In genomic region chr9:106198962-106199458, GRCm38 (mm10) we compare ENCODE assay signal across 8 mouse cellular contexts. TPM values are rescaled to one million over a fixed set of nuclear protein-coding genes. Genes with fewer than 3 reads are reported as not detected.
DNase-seq lines count a peak whose midpoint lies in the region; ATAC-seq and TF ChIP-seq lines count a peak whose summit lies in the region.

No protein-coding gene starts in this region.

- WGBS in hindbrain, postnatal 0 days: under 1% methylated on average over 49 of the region's 51 CpGs
- WGBS in liver, embryonic 13.5 days (ENCODE audit: insufficient replicate concordance): under 1% methylated on average over 49 of the region's 51 CpGs

- peaks cover 7% of the 10 kb centered on the region for H3K4me1 ChIP-seq in hindbrain, postnatal 0 days (ENCODE audit: insufficient read depth, low read length)
- H3K4me1 ChIP-seq in liver, embryonic 13.5 days (replicated peaks): peaks cover 43% of the 10 kb centered on the region

- peak overlapping the region; percentile 70 for H3K4me2 ChIP-seq in hindbrain, postnatal 0 days (ENCODE audit: low read depth, low read length)
- peak overlapping the region; percentile 87 for H3K4me2 ChIP-seq in liver, embryonic 13.5 days

- no peaks in the 10 kb centered on the region; the same call in 1 of the 2 replicates for H3K36me3 ChIP-seq in hindbrain, postnatal 0 days (ENCODE audit: insufficient read depth, low read length)
- H3K36me3 ChIP-seq in liver, embryonic 13.5 days: peaks cover 20% of the 10 kb centered on the region

- H3K27ac ChIP-seq in hindbrain, postnatal 0 days: peak overlapping the region; percentile 48; the same call in 1 of the 2 replicates
- peak overlapping the region; percentile 43 for H3K27ac ChIP-seq in liver, embryonic 13.5 days

- no peak for TF ChIP-seq CTCF in hindbrain, postnatal 0 days (IDR thresholded peaks at IDR 0.05; ENCODE audit: low read depth)

- DNase-seq in left cerebral cortex, adult 18-20 months (ENCODE audit: low spot score in 2 of 2): peak; percentile 42 to 48
- DNase-seq in left cerebral cortex, adult 11 months (ENCODE audit: low spot score): no peak
- peak; percentile 66 to 74 for DNase-seq in cerebellum, postnatal 10 days
- peak; percentile 52 to 64 for DNase-seq in gastrocnemius, adult 8-10 months (ENCODE audit: low spot score in 2 of 2)
- peak; percentile 67 for DNase-seq in hindbrain, postnatal 0 days (ENCODE audit: low spot score)
- DNase-seq in liver, embryonic 13.5 days: peak; percentile 58
- peak; percentile 73 for DNase-seq in naive thymus-derived CD4-positive, alpha-beta T cell, adult 2 months (ENCODE audit: low read depth)
- peak; percentile 38 to 49 for DNase-seq in thymus, adult 18-20 months

- H3K4me3 ChIP-seq in hindbrain, postnatal 0 days (ENCODE audit: low read length): peak overlapping the region; percentile 52
- H3K4me3 ChIP-seq in liver, embryonic 13.5 days (replicated peaks): peak overlapping the region; percentile 74

- ATAC-seq in hindbrain, postnatal 0 days: peak; percentile 46
- ATAC-seq in liver, embryonic 13.5 days (ENCODE audit: low read depth): peak; percentile 72

- no peaks in the 10 kb centered on the region for H3K9me3 ChIP-seq in hindbrain, postnatal 0 days (ENCODE audit: low read length)
- no peaks in the 10 kb centered on the region for H3K9me3 ChIP-seq in liver, embryonic 13.5 days (replicated peaks)

- H3K9ac ChIP-seq in hindbrain, postnatal 0 days (replicated peaks; ENCODE audit: low read length): peak overlapping the region; percentile 58
- peak overlapping the region; percentile 76 for H3K9ac ChIP-seq in liver, embryonic 13.5 days

- no peaks in the 10 kb centered on the region for H3K27me3 ChIP-seq in hindbrain, postnatal 0 days (ENCODE audit: insufficient read depth, low read length)
- H3K27me3 ChIP-seq in liver, embryonic 13.5 days: 0 out of 2 replicates have a peak, but pooled peaks cover 5% of the 10 kb centered on the region

RNA-seq across cellular contexts. Expression of gene Ppm1m, which starts 0.5 kb away (rescaled TPM):
- 10 to 100 TPM; 19.0 to 22.3 TPM for total RNA-seq in left cerebral cortex, adult 18-20 months (2021)
- total RNA-seq in gastrocnemius, adult 8-10 months (2022): 1 to 10 TPM; 2.3 to 4.5 (median 3.3) TPM
- 19.0 and 23.3 TPM in 2 replicates for total RNA-seq in hindbrain, postnatal 0 days (2014; rRNA removed)
- 18.5 and 21.2 TPM in 2 replicates for polyA plus RNA-seq in hindbrain, postnatal 0 days (2015; fragmentation: Nextera tagmentation; extraction: Ambion mirVana)
- polyA plus RNA-seq in liver, embryonic 13.5 days (2015; fragmentation: Nextera tagmentation; extraction: Ambion mirVana): 10.0 and 12.1 TPM in 2 replicates

RNA-seq across cellular contexts. Expression of gene Twf2, which starts 3.9 kb away (rescaled TPM):
- total RNA-seq in left cerebral cortex, adult 18-20 months (2021): 10 to 100 TPM; 50.9 to 60.8 TPM
- total RNA-seq in gastrocnemius, adult 8-10 months (2022): 100 to 1,000 TPM; 129 to 168 (median 143) TPM
- 57.4 and 72.6 TPM in 2 replicates for total RNA-seq in hindbrain, postnatal 0 days (2014; rRNA removed)
- polyA plus RNA-seq in hindbrain, postnatal 0 days (2015; fragmentation: Nextera tagmentation; extraction: Ambion mirVana): 42.0 and 43.9 TPM in 2 replicates
- polyA plus RNA-seq in liver, embryonic 13.5 days (2015; fragmentation: Nextera tagmentation; extraction: Ambion mirVana): 25.6 and 26.3 TPM in 2 replicates

RNA-seq across cellular contexts. Expression of gene Tlr9, which starts 23.4 kb away (rescaled TPM):
- under 1 TPM; 0.91 to 0.95 TPM for total RNA-seq in left cerebral cortex, adult 18-20 months (2021)
- under 1 TPM in 3 of 4 experiments, not detected in 1; 0.10 to 0.43 (median 0.19) TPM for total RNA-seq in gastrocnemius, adult 8-10 months (2022)
- total RNA-seq in hindbrain, postnatal 0 days (2014; rRNA removed): 0.36 and 0.37 TPM in 2 replicates
- polyA plus RNA-seq in hindbrain, postnatal 0 days (2015; fragmentation: Nextera tagmentation; extraction: Ambion mirVana): 0.09 and 0.11 TPM in 2 replicates
- 0.07 TPM in 1 of 2 replicates, not detected in the other for polyA plus RNA-seq in liver, embryonic 13.5 days (2015; fragmentation: Nextera tagmentation; extraction: Ambion mirVana)

RNA-seq across cellular contexts. Expression of gene Wdr82, which starts 28.3 kb away (rescaled TPM):
- 100 to 1,000 TPM; 128 to 136 TPM for total RNA-seq in left cerebral cortex, adult 18-20 months (2021)
- 10 to 100 TPM; 15.4 to 25.2 (median 18.1) TPM for total RNA-seq in gastrocnemius, adult 8-10 months (2022)
- 240 and 243 TPM in 2 replicates for total RNA-seq in hindbrain, postnatal 0 days (2014; rRNA removed)
- 29.1 and 32.6 TPM in 2 replicates for polyA plus RNA-seq in hindbrain, postnatal 0 days (2015; fragmentation: Nextera tagmentation; extraction: Ambion mirVana)
- 7.8 and 7.9 TPM in 2 replicates for polyA plus RNA-seq in liver, embryonic 13.5 days (2015; fragmentation: Nextera tagmentation; extraction: Ambion mirVana)

RNA-seq across cellular contexts. Expression of gene Glyctk, which starts 41.1 kb away (rescaled TPM):
- total RNA-seq in left cerebral cortex, adult 18-20 months (2021): 1 to 10 TPM; 3.6 to 3.8 TPM
- total RNA-seq in gastrocnemius, adult 8-10 months (2022): 1 to 10 TPM in 1 of 4 experiments, under 1 TPM in 3; 0.61 to 1.5 (median 0.82) TPM
- total RNA-seq in hindbrain, postnatal 0 days (2014; rRNA removed): 1.3 and 1.8 TPM in 2 replicates
- 1.2 and 1.7 TPM in 2 replicates for polyA plus RNA-seq in hindbrain, postnatal 0 days (2015; fragmentation: Nextera tagmentation; extraction: Ambion mirVana)
- polyA plus RNA-seq in liver, embryonic 13.5 days (2015; fragmentation: Nextera tagmentation; extraction: Ambion mirVana): 14.8 and 15.5 TPM in 2 replicates
